Mouse (Mus musculus) ES-E14 (cell line): Measurements from ENCODE around the gene Tmem114. TPM values are rescaled to one million over a fixed set of nuclear protein-coding genes. Genes with fewer than 3 reads are reported as not detected.

Experiments
- DNase-seq: peaks from one replicate; pipeline ENCODE4 v3.0.0-alpha.2; 2013; ENCODE audit warnings: low read depth, low spot score
- H3K27ac ChIP-seq: 2 replicates; pipeline ENCODE4 v1.5.1; 2012; ENCODE audit warnings: low read depth, mild to moderate bottlenecking, low read length, moderate library complexity, mixed read lengths; ENCODE audit not compliant: poor library complexity, insufficient read depth, severe bottlenecking
- H3K36me3 ChIP-seq: 2 replicates; pipeline ENCODE4 v1.6.1; 2012; ENCODE audit warnings: mild to moderate bottlenecking, low read length, moderate library complexity, mixed read lengths; ENCODE audit not compliant: control insufficient read depth, poor library complexity, insufficient read depth, severe bottlenecking
- H3K4me1 ChIP-seq, 2 experiments: fragments of 150-350 bp in 1 of 2; sonication (generic) in 1 of 2; 2 replicates each; pipeline ENCODE4 v1.6.1; 2012; ENCODE audit warnings: low read length in 2 of 2, mild to moderate bottlenecking in 1 of 2, mixed read lengths in 1 of 2; ENCODE audit not compliant: control insufficient read depth in 2 of 2, insufficient read depth in 2 of 2, poor library complexity in 1 of 2
- H3K4me3 ChIP-seq, 2 experiments: fragments of 150-350 bp in 1 of 2; sonication (generic) in 1 of 2; 2 replicates each; pipeline ENCODE4 v1.5.1; 2012; ENCODE audit warnings: low read length in 2 of 2, low read depth in 1 of 2, mild to moderate bottlenecking in 1 of 2, mixed read lengths in 1 of 2; ENCODE audit not compliant: insufficient read depth in 1 of 2, poor library complexity in 1 of 2, severe bottlenecking in 1 of 2
- H3K9ac ChIP-seq: 2 replicates; pipeline ENCODE4 v1.6.1; 2012; ENCODE audit warnings: low read depth, mild to moderate bottlenecking, low read length, mixed read lengths; ENCODE audit not compliant: poor library complexity, insufficient read depth, severe bottlenecking
- H3K9me3 ChIP-seq: fragments of 150-350 bp; sonication (generic); 2 replicates; pipeline ENCODE4 v1.6.1; 2012; ENCODE audit warnings: low read depth, mild to moderate bottlenecking, low read length; ENCODE audit not compliant: control insufficient read depth, insufficient read depth
- CHD2 ChIP-seq: IDR thresholded peaks from 2 replicates; pipeline ENCODE4 v1.6.1; 2014; ENCODE audit warnings: mild to moderate bottlenecking, low read depth, low read length, inconsistent platforms
- HCFC1 ChIP-seq: IDR thresholded peaks from 2 replicates; pipeline ENCODE4 v1.6.1; 2012; ENCODE audit warnings: low read length, inconsistent platforms, borderline replicate concordance; ENCODE audit not compliant: insufficient read depth
- MAFK ChIP-seq: IDR thresholded peaks from 2 replicates; pipeline ENCODE4 v1.6.1; 2014; ENCODE audit warnings: mild to moderate bottlenecking, low read depth, low read length, inconsistent platforms; ENCODE audit not compliant: insufficient read depth
- ZC3H11A ChIP-seq: IDR thresholded peaks from 2 replicates; pipeline ENCODE4 v1.6.1; 2012; ENCODE audit warnings: low read depth, mild to moderate bottlenecking, inconsistent platforms, low read length, borderline replicate concordance
- ZNF384 ChIP-seq: IDR thresholded peaks from 2 replicates; pipeline ENCODE4 v1.6.1; 2012; ENCODE audit warnings: low read depth, low read length, inconsistent platforms
- in situ Hi-C, 2 experiments: fragments of 600-800 bp; cut with MboI; formaldehyde crosslinking; loops; one replicate each; pipeline ENCODE4 v1.15.1; 2025; ENCODE audit warnings: low sequenced_read_pairs in 2 of 2, inconsistent platforms in 1 of 2; ENCODE audit not compliant: unreplicated experiment in 2 of 2
- total RNA-seq: library from RNA; depleted of rRNA; stranded (reverse); fragments of 300-350 nt; gene quantifications from 2 replicates; pipeline ENCODE4 v1.2.3, GENCODE M21; 2012; rRNA removed

Tmem114 gene
- not detected in 2 replicates for total RNA-seq

GRCm38 (mm10) chr16:8424971-8425330 lies at the start of gene Tmem114:
Gene Tmem114, minus strand, starts transcription at chr16:8425136.
- in situ Hi-C loops, result loop anchor here in 1 of 2 experiments (25.0 kb wide), 1 partner anchor 437 kb away; no protein-coding TSS in a partner anchor
- peak within 1 kb of the TSS; percentile 60 to 63 for H3K4me3 ChIP-seq
- TF ChIP-seq CHD2 (no peak), HCFC1 (no peak), MAFK (no peak), ZNF384 (no peak), ZC3H11A (no peak)
- no peaks in the 10 kb centered on the region for H3K4me1 ChIP-seq
- H3K9me3 ChIP-seq, result no peaks in the 10 kb centered on the region
- H3K27ac ChIP-seq, result no peak within 1 kb of the TSS
- H3K9ac ChIP-seq, result peak within 1 kb of the TSS; percentile 46
- DNase-seq, result no peak
- H3K36me3 ChIP-seq, result no peaks in the 10 kb centered on the region

GRCm38 (mm10) chr16:8470603-8471481 lies 45.9 kb upstream of the Tmem114 start, which contains the start of gene Mettl22:
Gene Mettl22, plus strand, starts transcription at chr16:8470788.
- H3K4me1 ChIP-seq, result no peaks in the 10 kb centered on the region; a peak in 1 of 4 replicates
- TF ChIP-seq CHD2, result no peak
- TF ChIP-seq HCFC1, result no peak; the same call in 1 of the 2 replicates
- no peak for TF ChIP-seq MAFK
- no peak for TF ChIP-seq ZC3H11A
- no peak for TF ChIP-seq ZNF384
- no peaks in the 10 kb centered on the region for H3K9me3 ChIP-seq
- peak; percentile 85 for DNase-seq
- peak within 1 kb of the TSS; percentile 81 to 87 for H3K4me3 ChIP-seq
- peak within 1 kb of the TSS; percentile 89 for H3K9ac ChIP-seq
- H3K27ac ChIP-seq, result peak within 1 kb of the TSS; percentile 45
- H3K36me3 ChIP-seq, result no peaks in the 10 kb centered on the region
- in situ Hi-C loops, result no loop called here

GRCm38 (mm10) chr16:8470132-8470531 lies 45.2 kb upstream of the Tmem114 start:
- no peaks in the 10 kb centered on the region for H3K9me3 ChIP-seq
- H3K36me3 ChIP-seq, result no peaks in the 10 kb centered on the region
- H3K9ac ChIP-seq, result no peak overlapping the region; the same call in 1 of the 2 replicates
- H3K27ac ChIP-seq, result no peak overlapping the region
- no peak for DNase-seq
- H3K4me1 ChIP-seq, result no peaks in the 10 kb centered on the region; a peak in 1 of 4 replicates
- TF ChIP-seq CHD2 (no peak), HCFC1 (no peak), MAFK (no peak), ZNF384 (0 out of 2 replicates have a peak, but pooled peaks have one; percentile 66), ZC3H11A (no peak)
- in situ Hi-C loops, result no loop called here
- peak overlapping the region in 1 of 2 experiments; percentile 87; a peak in 1 of 4 replicates for H3K4me3 ChIP-seq

DNA sequence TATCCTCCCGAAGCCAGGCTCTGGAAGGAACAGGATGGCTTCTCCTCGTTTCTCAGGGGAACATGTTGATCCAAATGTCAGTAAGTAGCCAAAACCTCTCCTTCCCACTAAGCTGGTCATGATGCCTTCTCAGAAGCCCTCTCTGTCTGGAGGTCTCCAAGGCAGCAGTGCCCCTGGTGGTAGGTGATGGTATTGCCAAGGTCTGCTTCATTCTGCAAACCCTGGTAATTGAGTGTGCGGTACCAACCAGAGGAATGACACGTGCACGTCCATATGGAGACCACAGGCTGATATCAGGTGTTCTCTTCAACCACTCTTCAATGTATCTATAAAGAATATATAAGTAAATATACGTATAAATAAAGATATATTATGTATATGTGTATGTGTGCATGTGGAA lies 34.2 kb upstream of the Tmem114 start:
- TF ChIP-seq ZNF384 (no peak), CHD2 (no peak), HCFC1 (no peak)
- in situ Hi-C loops, result no loop called here
- no peaks in the 10 kb centered on the region for H3K4me1 ChIP-seq
- no peaks in the 10 kb centered on the region for H3K36me3 ChIP-seq
- no peak overlapping the region for H3K9ac ChIP-seq
- no peak overlapping the region for H3K27ac ChIP-seq
- peak; percentile 78 for DNase-seq
- no peak overlapping the region for H3K4me3 ChIP-seq
- no peaks in the 10 kb centered on the region for H3K9me3 ChIP-seq
